Mouse (Mus musculus): Measurements from ENCODE around the gene Adgrd1.

Adgrd1 gene

GRCm38 (mm10) chr5:129196971-129197519, 100.5 kb downstream of the Adgrd1 start:
- DNase-seq (ENCODE audit: low read depth, low spot score) = no peak

DNA sequence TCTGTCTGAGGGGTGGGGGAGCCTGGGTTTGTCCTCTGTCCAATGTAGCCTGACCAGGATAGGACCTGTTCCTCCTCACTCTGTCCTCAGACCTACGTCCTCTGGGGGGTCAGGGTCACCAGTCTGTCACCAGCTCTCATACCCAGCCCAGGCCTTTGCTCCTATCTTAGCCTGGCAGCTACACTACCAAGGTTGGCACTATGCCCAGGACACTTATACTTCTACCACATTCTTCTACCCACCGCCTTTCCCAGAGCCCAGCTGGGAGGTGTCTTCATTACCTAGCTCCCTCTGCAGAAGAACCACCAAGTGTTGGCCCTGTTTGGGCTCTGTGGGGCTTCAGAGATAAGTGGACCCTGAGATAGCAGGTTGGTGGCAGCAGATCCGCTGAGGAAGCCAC, 103.6 kb downstream of the Adgrd1 start:
- no peak for DNase-seq (ENCODE audit: low read depth, low spot score)

- no peak for DNase-seq (ENCODE audit: low read depth, low spot score)
These were observed 111.7 kb downstream of the Adgrd1 start for GRCm38 (mm10) chr5:129208279-129208678.

- DNase-seq (ENCODE audit: low read depth, low spot score) = no peak
These were observed 112.3 kb downstream of the Adgrd1 start for GRCm38 (mm10) chr5:129208845-129209244.

DNA sequence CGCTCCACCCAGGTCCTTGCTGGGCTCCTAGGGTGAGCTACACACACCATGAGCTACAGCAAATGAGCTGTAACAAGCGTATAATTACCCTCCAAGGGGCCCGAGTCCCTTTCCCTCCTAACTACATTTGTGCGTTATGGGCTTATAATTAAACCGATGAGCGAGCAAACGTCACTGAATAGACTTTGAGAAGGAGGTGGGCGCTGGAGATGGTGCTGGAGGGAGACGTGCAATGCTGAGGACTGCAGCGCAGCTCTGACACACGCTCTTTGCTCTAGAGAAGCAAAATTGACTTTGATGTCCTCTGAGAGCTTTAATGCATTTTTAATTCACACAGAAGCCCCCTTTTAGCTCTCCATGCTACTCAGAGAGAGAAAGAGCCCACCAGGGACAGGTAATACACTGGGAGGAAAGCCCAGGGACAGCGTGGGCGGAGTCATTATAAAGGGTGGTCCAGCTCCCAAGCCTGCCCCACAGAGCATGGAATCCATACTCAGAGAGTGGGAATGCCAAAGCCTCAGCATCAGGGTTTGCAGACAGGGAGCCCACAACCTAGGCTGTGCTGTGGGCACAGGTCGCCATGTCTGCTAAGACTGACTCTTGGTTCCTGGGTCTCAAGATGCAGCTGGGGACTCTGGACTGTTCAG, 115.0 kb downstream of the Adgrd1 start:
- no peak for DNase-seq (ENCODE audit: low read depth, low spot score)

DNA sequence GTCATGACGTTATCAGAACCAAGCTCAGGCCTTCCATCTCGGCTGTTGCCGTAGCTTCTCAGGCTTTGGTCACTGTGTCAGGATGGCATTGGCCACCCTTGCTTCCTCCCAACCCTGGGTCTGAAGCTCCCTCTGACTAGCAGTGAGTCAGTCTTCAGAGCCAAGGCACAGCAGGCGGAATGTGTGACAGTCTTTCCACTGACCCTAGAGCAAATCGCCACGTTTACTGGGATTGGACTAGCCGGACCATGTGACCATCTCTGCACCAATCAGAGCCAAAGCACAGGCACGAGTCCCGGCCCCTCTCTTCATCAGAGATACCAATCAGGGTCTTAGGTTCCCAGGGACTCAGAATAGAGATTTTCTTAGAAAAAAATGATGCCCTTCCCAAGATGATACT, 117.5 kb downstream of the Adgrd1 start:
- DNase-seq (ENCODE audit: low read depth, low spot score) = no peak

DNA sequence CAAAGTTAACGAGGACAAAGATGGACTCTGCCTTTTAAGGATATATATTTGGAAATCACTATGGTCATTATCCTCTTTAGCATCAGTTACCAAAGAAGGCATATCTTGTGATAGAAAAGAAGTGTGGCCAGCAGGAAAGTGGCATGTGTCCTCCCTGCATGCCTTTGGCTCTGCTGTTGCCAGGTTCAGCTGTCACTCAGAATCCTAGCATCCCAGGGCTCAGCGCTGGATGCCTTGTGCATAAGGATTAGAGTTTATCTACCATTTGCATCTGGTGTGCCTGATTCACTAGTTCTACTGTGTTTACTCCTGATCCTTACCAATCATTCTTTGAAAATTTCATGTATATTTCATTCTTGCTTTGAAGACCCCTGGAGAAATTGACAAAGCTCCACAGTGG, 119.5 kb downstream of the Adgrd1 start:
- no peak for DNase-seq (ENCODE audit: low read depth, low spot score)

DNA sequence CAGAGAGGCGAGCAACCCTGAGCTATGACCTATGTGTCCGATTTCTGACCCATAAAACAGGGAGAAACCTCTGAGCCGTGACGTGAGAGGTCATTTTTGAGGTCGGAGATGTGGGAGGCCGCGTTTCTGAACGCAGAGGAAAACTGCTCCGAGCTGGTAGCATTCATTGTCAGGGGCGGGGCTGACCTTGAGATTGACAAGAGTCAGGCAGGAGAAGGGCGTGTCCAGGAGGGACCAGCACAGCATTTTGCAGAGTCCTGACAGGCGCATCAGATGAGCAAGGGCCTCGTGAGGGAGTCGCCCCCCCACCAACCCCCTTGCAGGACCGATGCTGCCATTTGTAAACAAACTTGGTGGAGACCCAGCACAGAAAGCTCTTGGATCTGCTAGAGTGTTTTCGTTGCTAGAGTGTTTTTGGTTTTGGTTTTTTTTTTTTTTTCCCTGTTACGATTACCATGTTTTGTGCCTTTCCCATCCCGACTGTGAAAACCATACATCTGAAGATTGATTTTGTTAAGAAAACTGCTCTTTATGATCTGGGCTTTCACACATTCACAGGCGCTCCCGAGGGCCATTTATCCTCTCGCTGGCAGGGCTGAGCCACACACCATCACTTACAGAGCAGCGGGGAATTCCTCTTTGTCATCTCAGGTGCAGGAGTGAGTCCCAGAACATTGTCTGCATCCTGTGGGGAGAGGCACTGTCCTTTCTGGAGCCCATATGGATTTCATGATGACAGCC, 121.1 kb downstream of the Adgrd1 start:
- no peak for DNase-seq (ENCODE audit: low read depth, low spot score)

GRCm38 (mm10) chr5:129218222-129218505, 121.6 kb downstream of the Adgrd1 start:
- no peak for DNase-seq (ENCODE audit: low read depth, low spot score)

DNA sequence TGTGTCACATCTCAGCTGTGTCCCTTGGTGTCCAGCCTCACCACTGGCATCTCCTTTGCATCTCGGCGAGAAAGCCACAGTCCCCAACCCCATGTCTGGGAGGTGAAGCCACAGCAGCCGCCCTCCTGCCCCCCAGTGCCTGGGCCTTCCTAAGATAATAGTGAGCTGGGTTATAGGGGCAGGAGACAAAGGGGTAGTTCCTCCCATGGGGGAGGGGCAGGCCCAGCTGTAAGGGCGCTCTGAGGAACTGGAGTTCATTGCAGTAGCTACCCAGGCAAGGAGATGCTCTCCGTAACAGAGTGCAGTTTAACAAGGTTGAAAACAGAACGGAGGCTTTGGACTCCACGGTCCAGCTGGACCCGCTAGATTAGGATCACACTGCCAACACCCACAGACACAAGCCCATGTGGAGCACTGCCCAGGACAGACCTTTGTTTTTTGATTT, 122.0 kb downstream of the Adgrd1 start:
- no peak for DNase-seq (ENCODE audit: low read depth, low spot score)

- DNase-seq (ENCODE audit: low read depth, low spot score) = no peak
These were observed 122.7 kb downstream of the Adgrd1 start for GRCm38 (mm10) chr5:129219178-129219760.

DNA sequence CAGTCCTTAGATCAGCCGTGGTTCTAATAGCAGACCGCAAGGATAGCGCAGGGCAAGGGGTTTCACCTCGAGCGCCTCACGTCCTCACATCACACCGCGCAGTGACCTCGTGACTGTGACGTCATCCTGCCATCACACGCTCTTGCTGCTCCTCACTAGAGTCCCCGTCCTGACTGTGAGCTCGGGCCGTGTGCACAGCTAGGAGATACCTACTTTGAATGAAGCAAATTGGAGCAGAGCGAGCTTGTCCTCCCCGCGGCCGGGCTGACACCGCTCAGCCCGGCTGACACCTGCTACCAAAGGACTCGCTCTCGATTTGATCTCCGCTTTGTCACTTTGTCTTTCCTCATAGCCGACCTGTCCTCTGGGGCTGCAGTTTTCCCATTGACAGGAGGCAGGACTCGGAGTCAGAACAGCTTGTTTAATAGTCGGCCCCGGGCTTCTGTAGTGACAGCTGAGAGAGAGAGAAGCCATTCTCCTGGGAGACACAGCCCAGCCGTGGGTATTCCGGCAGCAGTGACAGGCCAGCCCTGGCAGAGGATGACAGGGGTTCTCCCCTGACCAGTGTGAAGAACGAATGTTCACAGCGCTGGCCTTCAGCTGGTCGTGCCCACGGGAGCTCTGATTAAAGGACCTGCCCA, 129.4 kb downstream of the Adgrd1 start:
- DNase-seq (ENCODE audit: low read depth, low spot score) = no peak

DNA sequence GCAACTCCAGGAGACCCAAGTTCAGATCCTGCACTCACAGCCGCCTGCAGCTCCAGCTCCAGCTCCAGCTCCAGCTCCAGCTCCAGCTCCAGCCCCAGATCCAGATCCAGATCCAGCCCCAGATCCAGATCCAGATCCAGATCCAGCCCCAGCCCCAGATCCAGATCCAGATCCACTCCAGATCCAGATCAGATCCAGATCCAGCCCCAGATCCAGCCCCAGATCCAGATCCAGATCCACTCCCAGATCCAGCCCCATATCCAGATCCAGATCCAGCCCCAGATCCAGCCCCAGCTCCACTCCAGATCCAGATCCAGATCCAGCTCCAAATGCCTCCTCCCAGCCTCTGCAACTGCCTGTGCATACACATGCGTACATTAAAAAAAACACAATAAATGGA, 131.6 kb downstream of the Adgrd1 start:
- DNase-seq (ENCODE audit: low read depth, low spot score) = no peak

DNA sequence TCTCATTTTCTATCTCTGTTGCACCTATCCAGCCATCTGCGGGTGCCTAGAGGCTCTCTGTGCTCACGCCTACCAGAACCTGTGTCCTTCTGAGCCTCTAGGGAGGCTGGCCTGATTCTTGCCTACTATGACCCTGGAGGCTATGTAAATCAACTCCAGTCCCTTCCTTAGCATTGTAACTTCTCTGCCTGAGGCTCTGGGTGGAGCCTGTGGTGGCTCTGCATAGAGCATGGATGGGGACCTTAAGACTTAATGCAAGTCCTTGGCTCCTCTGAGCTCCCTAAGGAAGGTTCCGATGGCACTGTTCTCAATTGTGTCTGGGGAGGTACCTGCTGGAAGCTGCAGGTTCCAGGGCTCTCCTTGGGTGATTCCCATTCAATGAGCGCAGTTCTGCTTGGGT, 136.8 kb downstream of the Adgrd1 start:
- DNase-seq (ENCODE audit: low read depth, low spot score) = no peak

- no peak for DNase-seq (ENCODE audit: low read depth, low spot score)
These were observed 137.4 kb downstream of the Adgrd1 start for GRCm38 (mm10) chr5:129233881-129234432.

DNA sequence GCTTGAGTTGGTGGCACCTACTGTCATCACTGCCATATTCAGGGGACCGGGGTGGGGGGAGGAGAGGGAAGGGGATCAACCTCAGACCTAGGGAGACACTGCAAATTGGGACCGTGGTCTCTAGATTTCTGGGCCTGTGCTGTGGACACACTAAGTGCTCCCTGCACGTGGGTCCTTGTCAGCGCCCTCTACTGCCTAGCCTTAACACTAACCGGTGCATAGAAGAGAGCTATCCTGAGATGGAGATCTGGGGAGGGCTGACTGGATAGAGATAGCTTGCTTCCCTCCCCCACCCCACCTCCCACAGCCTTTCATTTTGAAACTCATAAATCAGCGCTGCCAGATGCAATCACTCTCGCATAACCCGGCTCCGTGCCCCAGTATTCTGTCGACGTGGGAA, 139.8 kb downstream of the Adgrd1 start:
- no peak for DNase-seq (ENCODE audit: low read depth, low spot score)

DNA sequence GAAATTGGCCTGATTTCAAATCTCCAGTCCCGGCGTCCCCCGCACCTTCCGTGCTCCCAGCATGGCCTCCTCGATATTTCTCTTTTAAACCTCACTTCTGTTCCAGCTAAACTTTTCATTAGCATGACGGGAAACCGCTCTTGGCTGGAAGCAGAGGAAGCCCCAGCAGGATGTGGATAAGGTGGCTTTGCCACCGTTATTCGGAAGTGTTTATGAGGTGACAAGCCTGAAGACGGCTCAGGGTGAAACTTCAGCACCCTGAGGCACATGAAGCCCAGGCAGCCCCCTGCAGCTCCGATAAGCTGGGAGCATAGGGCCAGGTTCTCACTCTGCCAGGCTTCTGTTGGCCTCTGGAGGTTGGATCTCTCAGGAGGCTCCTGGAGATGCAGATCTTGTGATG, 145.3 kb downstream of the Adgrd1 start:
- DNase-seq (ENCODE audit: low read depth, low spot score) = no peak

DNA sequence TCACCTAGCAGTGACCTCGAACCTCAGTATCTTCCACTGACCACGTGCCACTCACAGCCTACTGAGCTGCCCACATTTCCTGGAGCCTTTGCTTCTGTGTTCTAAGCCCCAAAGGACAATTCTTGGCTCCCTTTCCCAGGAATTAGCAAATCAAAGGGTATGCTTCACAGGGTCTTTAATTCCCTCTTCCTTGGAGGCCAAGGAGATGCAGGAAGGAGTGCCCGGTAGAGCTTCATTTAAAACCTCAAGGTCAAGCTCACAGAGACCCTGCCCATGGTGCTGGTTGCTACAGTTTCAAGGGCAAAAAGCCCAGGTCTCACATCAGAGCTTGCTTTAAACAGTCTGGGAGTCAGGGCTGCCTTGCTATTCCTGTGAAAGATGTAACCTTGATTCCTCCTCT, 145.7 kb downstream of the Adgrd1 start:
- no peak for DNase-seq (ENCODE audit: low read depth, low spot score)

- no peak for DNase-seq (ENCODE audit: low read depth, low spot score)
These were observed 146.6 kb downstream of the Adgrd1 start for GRCm38 (mm10) chr5:129243120-129243519.

GRCm38 (mm10) chr5:129244392-129244791, 147.8 kb downstream of the Adgrd1 start:
- no peak for DNase-seq (ENCODE audit: low read depth, low spot score)

DNA sequence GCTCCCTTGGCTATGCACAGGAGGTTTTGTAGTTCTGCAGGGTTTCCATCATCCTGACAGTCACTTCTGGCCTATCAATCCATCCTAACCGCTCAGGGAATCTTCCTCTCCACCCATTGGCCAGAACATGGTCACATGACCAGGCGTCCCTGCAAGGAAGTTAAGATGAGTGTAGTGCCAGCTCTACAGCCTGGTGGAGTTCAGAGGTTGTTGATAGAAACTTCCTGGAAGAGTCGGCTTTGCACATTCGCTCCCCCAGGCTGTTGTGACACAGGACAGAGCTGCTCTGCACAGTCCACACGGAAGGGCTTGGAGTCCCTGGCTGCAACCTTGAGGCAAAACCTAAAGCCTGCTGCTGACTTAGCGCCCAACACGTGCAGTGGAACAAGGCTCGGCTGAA, 152.5 kb downstream of the Adgrd1 start:
- DNase-seq (ENCODE audit: low read depth, low spot score) = no peak

All from telencephalon, adult 2 months (tissue).